Mouse (Mus musculus) MEL (cell line): ENCODE results near the gene Mief1.

ENCODE experiments used
- CHD2 ChIP-seq: IDR thresholded peaks from 2 replicates; pipeline ENCODE4 v1.6.1; 2011; ENCODE audit warnings: low read length, improper control_type of control experiment
- CTCF ChIP-seq, 3 experiments: IDR thresholded peaks in 2 of 3; conservative IDR thresholded peaks in 1 of 3; 2 replicates each; pipeline ENCODE4 v1.5.1; 2011 to 2012; ENCODE audit warnings: low read length in 3 of 3, low read depth in 2 of 3, mild to moderate bottlenecking in 2 of 3, improper control_type of control experiment in 1 of 3, inconsistent platforms in 1 of 3, mixed read lengths in 1 of 3, moderate library complexity in 1 of 3; ENCODE audit not compliant: control insufficient read depth in 1 of 3, insufficient read depth in 1 of 3, poor library complexity in 1 of 3, severe bottlenecking in 1 of 3
- POLR2A ChIP-seq, 2 experiments: IDR thresholded peaks; 2 replicates each; pipeline ENCODE4 v1.6.1; 2011 to 2012; ENCODE audit warnings: low read length in 2 of 2, mild to moderate bottlenecking in 2 of 2, control low read depth in 1 of 2, improper control_type of control experiment in 1 of 2, low read depth in 1 of 2, moderate library complexity in 1 of 2; ENCODE audit not compliant: control insufficient read depth in 1 of 2, insufficient read depth in 1 of 2, poor library complexity in 1 of 2

DNA sequence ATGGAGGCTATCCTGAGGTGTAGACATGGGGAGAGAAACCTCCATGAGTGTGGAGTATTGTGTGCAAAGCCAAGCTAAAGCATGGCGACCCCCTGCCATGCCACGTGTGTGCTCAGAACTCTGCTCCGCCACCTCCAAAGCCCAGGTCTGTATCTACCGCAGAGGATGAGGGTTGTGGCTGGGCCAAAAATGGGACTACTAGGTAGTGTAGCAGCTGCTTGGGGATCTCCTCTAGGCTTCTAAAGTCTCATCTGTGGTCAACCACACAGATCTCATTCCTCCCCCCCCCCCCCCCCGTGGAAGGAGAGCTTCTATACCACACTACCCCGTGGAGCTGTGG is 41.6 kb upstream of the Mief1 start:
- TF ChIP-seq CTCF (IDR thresholded peaks at IDR 0.05 in 2 of 3, conservative IDR thresholded peaks at IDR 0.05 in 1 of 3; ENCODE audit: control insufficient read depth in 1 of 3, insufficient read depth in 1 of 3, low read depth in 2 of 3, low read length in 3 of 3, poor library complexity in 1 of 3, severe bottlenecking in 1 of 3) (no peak), CHD2 (no peak), POLR2A (IDR thresholded peaks at IDR 0.05; ENCODE audit: control insufficient read depth in 1 of 2, insufficient read depth in 1 of 2, low read depth in 1 of 2, low read length in 2 of 2, poor library complexity in 1 of 2) (no peak)
